Mouse (Mus musculus): ENCODE data around the gene Selenon.

The Selenon gene

GRCm38 (mm10) chr4:134551494-134552316, at the start of gene Selenon:
TSS of gene Selenon (minus strand) at chr4:134552166.
- peak; percentile 67 for DNase-seq

GRCm38 (mm10) chr4:134601404-134601803, 49.4 kb upstream of the Selenon start:
- DNase-seq = no peak

- DNase-seq = no peak
Measured at GRCm38 (mm10) chr4:134600777-134601176, 48.8 kb upstream of the Selenon start.

- DNase-seq = no peak
Measured at GRCm38 (mm10) chr4:134600060-134600459, 48.1 kb upstream of the Selenon start.

GRCm38 (mm10) chr4:134596816-134597692, 45.1 kb upstream of the Selenon start:
- peak; percentile 64 for DNase-seq

- no peak for DNase-seq
Measured at GRCm38 (mm10) chr4:134594731-134595439, 42.9 kb upstream of the Selenon start.

- no peak for DNase-seq
Measured at GRCm38 (mm10) chr4:134592442-134592841, 40.5 kb upstream of the Selenon start.

- peak; percentile 97 for DNase-seq
Measured at GRCm38 (mm10) chr4:134591506-134592061, 39.6 kb upstream of the Selenon start.

GRCm38 (mm10) chr4:134590227-134590926, 38.4 kb upstream of the Selenon start:
- no peak for DNase-seq

- no peak for DNase-seq
Measured at GRCm38 (mm10) chr4:134589786-134590185, 37.8 kb upstream of the Selenon start.

- no peak for DNase-seq
Measured at GRCm38 (mm10) chr4:134588951-134589350, 37.0 kb upstream of the Selenon start.

GRCm38 (mm10) chr4:134588287-134588686, 36.3 kb upstream of the Selenon start:
- no peak for DNase-seq

- DNase-seq = no peak
Measured at GRCm38 (mm10) chr4:134587636-134588197, 35.8 kb upstream of the Selenon start.

GRCm38 (mm10) chr4:134586631-134587030, 34.7 kb upstream of the Selenon start:
- DNase-seq = no peak

- DNase-seq = no peak
Measured at GRCm38 (mm10) chr4:134586126-134586525, 34.2 kb upstream of the Selenon start.

GRCm38 (mm10) chr4:134583513-134583912, 31.5 kb upstream of the Selenon start:
- DNase-seq = no peak

- DNase-seq = no peak
Measured at GRCm38 (mm10) chr4:134581365-134581764, 29.4 kb upstream of the Selenon start.

- DNase-seq = peak; percentile 76
Measured at GRCm38 (mm10) chr4:134580351-134581148, 28.6 kb upstream of the Selenon start.

GRCm38 (mm10) chr4:134579620-134580019, 27.7 kb upstream of the Selenon start:
- no peak for DNase-seq

GRCm38 (mm10) chr4:134579212-134579611, 27.2 kb upstream of the Selenon start:
- no peak for DNase-seq

GRCm38 (mm10) chr4:134578407-134578806, 26.4 kb upstream of the Selenon start:
- no peak for DNase-seq

Data from cerebellum, adult 11 months (tissue).